Mouse (Mus musculus) right cerebral cortex, adult 18-20 months (tissue): ENCODE results near the gene Gvin1.
"Not testable (repeated sequence)": the region's sequence is repeated elsewhere in the genome, so short reads cannot be mapped to it uniquely, and the experiment has no call there.

Experiments used
- DNase-seq: peaks from one replicate; pipeline ENCODE4 v3.0.0; 2022; ENCODE audit warnings: mixed read lengths

Gene Gvin1

GRCm38 (mm10) chr7:106215177-106215576 lies at the start of gene Gvin1:
Gene Gvin1 (minus strand): TSS chr7:106215326.
- DNase-seq = not testable (repeated sequence)

GRCm38 (mm10) chr7:106251844-106252517 lies 36.9 kb upstream of the Gvin1 start:
- no peak for DNase-seq

GRCm38 (mm10) chr7:106248922-106249321 lies 33.8 kb upstream of the Gvin1 start:
- DNase-seq = no peak

- no peak for DNase-seq
These were observed 33.1 kb upstream of the Gvin1 start for GRCm38 (mm10) chr7:106248245-106248644.

- no peak for DNase-seq
These were observed 30.5 kb upstream of the Gvin1 start for GRCm38 (mm10) chr7:106245601-106246000.

- not testable (repeated sequence) for DNase-seq
These were observed 25.6 kb upstream of the Gvin1 start for GRCm38 (mm10) chr7:106240484-106241275.

GRCm38 (mm10) chr7:106237192-106237465 lies 22.0 kb upstream of the Gvin1 start:
- no peak for DNase-seq

- DNase-seq = no peak
These were observed 21.4 kb upstream of the Gvin1 start for GRCm38 (mm10) chr7:106236327-106237191.

GRCm38 (mm10) chr7:106235596-106235995 lies 20.5 kb upstream of the Gvin1 start:
- no peak for DNase-seq

- not testable (repeated sequence) for DNase-seq
These were observed 784 bp upstream of the Gvin1 start for GRCm38 (mm10) chr7:106215910-106216309.

GRCm38 (mm10) chr7:106213770-106214169 lies 1.4 kb downstream of the Gvin1 start:
- DNase-seq = not testable (repeated sequence)

- DNase-seq = not testable (repeated sequence)
These were observed 8.5 kb downstream of the Gvin1 start for GRCm38 (mm10) chr7:106206630-106207029.

GRCm38 (mm10) chr7:106177065-106177464 lies 38.1 kb downstream of the Gvin1 start:
- DNase-seq = not testable (repeated sequence)

- not testable (repeated sequence) for DNase-seq
These were observed 69.9 kb downstream of the Gvin1 start for GRCm38 (mm10) chr7:106145013-106145754.

GRCm38 (mm10) chr7:106141128-106141895 lies 73.8 kb downstream of the Gvin1 start:
- DNase-seq = not testable (repeated sequence)

- not testable (repeated sequence) for DNase-seq
These were observed 97.8 kb downstream of the Gvin1 start for GRCm38 (mm10) chr7:106117090-106117948.
